Mouse (Mus musculus): ENCODE measurements around the gene Pcdh9. TPM values are rescaled to one million over a fixed set of nuclear protein-coding genes. Genes with fewer than 3 reads are reported as not detected.

Gene Pcdh9
- polyA plus RNA-seq, 1 experiment from 2014 or later = 6.3 TPM

DNA sequence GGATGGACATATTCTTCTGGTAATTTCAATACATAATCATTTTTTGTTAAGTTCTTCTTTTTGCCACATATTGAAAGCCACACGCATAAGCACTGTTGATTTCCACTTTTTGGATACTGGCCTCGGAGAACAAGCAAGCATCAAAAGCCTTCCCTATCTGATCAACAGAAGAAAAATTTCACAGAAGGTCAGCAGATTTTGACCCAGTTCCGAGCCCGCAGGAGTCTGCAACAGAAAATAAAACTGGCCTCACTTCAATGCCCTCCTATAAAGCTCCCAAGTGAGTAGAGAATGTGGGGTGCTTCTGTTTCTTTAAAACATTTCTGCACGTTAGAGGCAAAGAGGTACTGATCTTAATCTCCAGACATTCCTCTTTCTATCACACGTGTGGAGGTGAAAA, 63.3 kb downstream of the Pcdh9 start:
- H3K27ac ChIP-seq (ENCODE audit: low read length) = no peak overlapping the region
- H3K4me3 ChIP-seq (ENCODE audit: low read length) = no peak overlapping the region
- 56% methylated on average over 6 of the region's 6 CpGs for WGBS
- H3K4me2 ChIP-seq (ENCODE audit: low read depth, low read length) = no peak overlapping the region
- no peaks in the 10 kb centered on the region for H3K36me3 ChIP-seq (ENCODE audit: control insufficient read depth, insufficient read depth)
- H3K27me3 ChIP-seq (ENCODE audit: control insufficient read depth, insufficient read depth, low read length) = no peaks in the 10 kb centered on the region
- no peak overlapping the region for H3K9ac ChIP-seq (ENCODE audit: low read length)
- no peaks in the 10 kb centered on the region for H3K9me3 ChIP-seq (replicated peaks; ENCODE audit: control insufficient read depth, low read length)
- no peaks in the 10 kb centered on the region for H3K4me1 ChIP-seq (ENCODE audit: control insufficient read depth, insufficient read depth, low read length)
- no peak for ATAC-seq (replicated peaks; ENCODE audit: extremely low read depth, insufficient read depth, low FRiP score)

GRCm38 (mm10) chr14:93826042-93826462, 64.4 kb downstream of the Pcdh9 start:
- no peak overlapping the region for H3K4me2 ChIP-seq (ENCODE audit: low read depth, low read length)
- H3K9ac ChIP-seq (ENCODE audit: low read length) = no peak overlapping the region
- ATAC-seq (replicated peaks; ENCODE audit: extremely low read depth, insufficient read depth, low FRiP score) = no peak
- H3K27ac ChIP-seq (ENCODE audit: low read length) = no peak overlapping the region
- H3K36me3 ChIP-seq (ENCODE audit: control insufficient read depth, insufficient read depth) = no peaks in the 10 kb centered on the region
- no peaks in the 10 kb centered on the region for H3K4me1 ChIP-seq (ENCODE audit: control insufficient read depth, insufficient read depth, low read length)
- H3K27me3 ChIP-seq (ENCODE audit: control insufficient read depth, insufficient read depth, low read length) = no peaks in the 10 kb centered on the region
- H3K4me3 ChIP-seq (ENCODE audit: low read length) = no peak overlapping the region
- no peaks in the 10 kb centered on the region for H3K9me3 ChIP-seq (replicated peaks; ENCODE audit: control insufficient read depth, low read length)
- WGBS = 64% methylated on average over 6 of the region's 6 CpGs

DNA sequence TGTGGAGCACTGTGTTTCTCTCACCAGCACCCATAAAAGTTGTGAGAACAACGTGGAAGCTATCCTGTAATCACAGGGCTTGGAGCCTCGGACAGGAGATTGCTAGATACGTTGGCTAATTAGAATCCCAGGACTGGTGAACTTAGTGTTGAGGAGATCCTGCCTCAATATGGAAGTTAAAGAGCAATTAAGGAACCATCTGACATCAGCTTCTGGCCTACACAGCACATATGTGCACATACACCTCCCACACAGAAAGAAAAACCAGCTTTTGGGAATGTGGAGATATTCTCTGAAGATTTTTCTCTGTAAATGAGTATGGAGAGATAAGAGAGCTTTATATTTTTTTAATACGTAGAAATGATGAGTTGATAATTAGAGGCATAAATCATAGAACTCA, 71.6 kb downstream of the Pcdh9 start:
- ATAC-seq (replicated peaks; ENCODE audit: extremely low read depth, insufficient read depth, low FRiP score) = no peak
- no peak overlapping the region for H3K9ac ChIP-seq (ENCODE audit: low read length)
- H3K27ac ChIP-seq (ENCODE audit: low read length) = no peak overlapping the region
- no peak overlapping the region for H3K4me2 ChIP-seq (ENCODE audit: low read depth, low read length)
- H3K9me3 ChIP-seq (replicated peaks; ENCODE audit: control insufficient read depth, low read length) = no peaks in the 10 kb centered on the region
- H3K27me3 ChIP-seq (ENCODE audit: control insufficient read depth, insufficient read depth, low read length) = no peaks in the 10 kb centered on the region
- no peaks in the 10 kb centered on the region for H3K36me3 ChIP-seq (ENCODE audit: control insufficient read depth, insufficient read depth)
- H3K4me3 ChIP-seq (ENCODE audit: low read length) = no peak overlapping the region
- 67% methylated on average over 4 of the region's 4 CpGs for WGBS
- H3K4me1 ChIP-seq (ENCODE audit: control insufficient read depth, insufficient read depth, low read length) = no peaks in the 10 kb centered on the region

GRCm38 (mm10) chr14:93817591-93817990, 72.9 kb downstream of the Pcdh9 start:
- H3K27me3 ChIP-seq (ENCODE audit: control insufficient read depth, insufficient read depth, low read length) = no peaks in the 10 kb centered on the region
- H3K4me1 ChIP-seq (ENCODE audit: control insufficient read depth, insufficient read depth, low read length) = no peaks in the 10 kb centered on the region
- H3K9me3 ChIP-seq (replicated peaks; ENCODE audit: control insufficient read depth, low read length) = no peaks in the 10 kb centered on the region
- WGBS = 36% methylated on average over 4 of the region's 4 CpGs
- H3K4me3 ChIP-seq (ENCODE audit: low read length) = no peak overlapping the region
- no peak overlapping the region for H3K9ac ChIP-seq (ENCODE audit: low read length)
- H3K36me3 ChIP-seq (ENCODE audit: control insufficient read depth, insufficient read depth) = no peaks in the 10 kb centered on the region
- ATAC-seq (replicated peaks; ENCODE audit: extremely low read depth, insufficient read depth, low FRiP score) = no peak
- H3K27ac ChIP-seq (ENCODE audit: low read length) = no peak overlapping the region
- H3K4me2 ChIP-seq (ENCODE audit: low read depth, low read length) = no peak overlapping the region

DNA sequence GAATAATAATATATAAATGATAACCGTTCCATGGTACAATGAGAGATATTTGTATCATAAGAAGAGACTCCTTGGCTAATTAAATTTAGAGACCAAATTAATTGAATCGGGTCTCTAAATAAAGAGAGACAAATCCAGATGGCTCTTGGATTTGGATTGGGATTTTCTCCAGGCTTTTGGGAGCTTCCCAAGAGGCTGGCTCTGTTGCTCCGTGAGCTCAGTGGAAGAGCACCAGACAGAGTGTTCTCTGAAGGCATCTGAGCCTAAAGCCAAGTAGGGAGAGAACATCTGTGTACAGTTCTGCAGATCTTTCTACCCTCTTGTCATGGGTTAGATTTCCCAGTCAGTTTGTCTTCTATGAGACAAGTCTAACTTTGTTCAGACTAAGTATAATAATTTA, 95.9 kb downstream of the Pcdh9 start:
- no peaks in the 10 kb centered on the region for H3K9me3 ChIP-seq (replicated peaks; ENCODE audit: control insufficient read depth, low read length)
- no peak overlapping the region for H3K27ac ChIP-seq (ENCODE audit: low read length)
- no peak overlapping the region for H3K4me3 ChIP-seq (ENCODE audit: low read length)
- no peak overlapping the region for H3K9ac ChIP-seq (ENCODE audit: low read length)
- no peaks in the 10 kb centered on the region for H3K36me3 ChIP-seq (ENCODE audit: control insufficient read depth, insufficient read depth)
- no peaks in the 10 kb centered on the region for H3K27me3 ChIP-seq (ENCODE audit: control insufficient read depth, insufficient read depth, low read length)
- ATAC-seq (replicated peaks; ENCODE audit: extremely low read depth, insufficient read depth, low FRiP score) = no peak
- no peak overlapping the region for H3K4me2 ChIP-seq (ENCODE audit: low read depth, low read length)
- WGBS = 83% methylated on average over 3 of the region's 3 CpGs
- H3K4me1 ChIP-seq (ENCODE audit: control insufficient read depth, insufficient read depth, low read length) = no peaks in the 10 kb centered on the region

DNA sequence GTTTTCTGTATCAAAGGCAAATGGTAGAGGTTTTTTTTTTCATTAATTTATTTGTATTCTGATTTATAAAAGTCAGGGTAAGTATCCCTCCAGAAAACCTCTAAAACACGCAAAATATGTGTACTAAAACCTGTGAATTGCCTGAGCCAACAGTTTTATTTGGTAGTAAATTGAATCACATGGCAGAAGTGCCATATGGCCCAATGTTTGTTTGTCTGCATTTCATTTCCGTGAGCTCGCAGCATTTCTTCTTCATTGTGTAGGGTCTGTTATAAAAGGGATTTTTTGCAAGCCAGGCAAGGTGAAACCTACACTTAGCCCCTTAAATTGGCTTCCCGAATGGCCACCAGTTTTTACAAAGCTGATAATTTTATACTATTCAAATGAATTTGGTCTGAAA, 104.2 kb downstream of the Pcdh9 start:
- Histone ChIP-seq H3K9me3 (replicated peaks; ENCODE audit: control insufficient read depth, low read length) (no peaks in the 10 kb centered on the region), H3K27me3 (ENCODE audit: control insufficient read depth, insufficient read depth, low read length) (no peaks in the 10 kb centered on the region), H3K4me2 (ENCODE audit: low read depth, low read length) (no peak overlapping the region), H3K4me1 (ENCODE audit: control insufficient read depth, insufficient read depth, low read length) (no peaks in the 10 kb centered on the region), H3K9ac (ENCODE audit: low read length) (no peak overlapping the region), H3K36me3 (ENCODE audit: control insufficient read depth, insufficient read depth) (no peaks in the 10 kb centered on the region), H3K4me3 (ENCODE audit: low read length) (no peak overlapping the region), H3K27ac (ENCODE audit: low read length) (no peak overlapping the region)
- ATAC-seq (replicated peaks; ENCODE audit: extremely low read depth, insufficient read depth, low FRiP score) = no peak
- 76% methylated on average over 4 of the region's 4 CpGs for WGBS

DNA sequence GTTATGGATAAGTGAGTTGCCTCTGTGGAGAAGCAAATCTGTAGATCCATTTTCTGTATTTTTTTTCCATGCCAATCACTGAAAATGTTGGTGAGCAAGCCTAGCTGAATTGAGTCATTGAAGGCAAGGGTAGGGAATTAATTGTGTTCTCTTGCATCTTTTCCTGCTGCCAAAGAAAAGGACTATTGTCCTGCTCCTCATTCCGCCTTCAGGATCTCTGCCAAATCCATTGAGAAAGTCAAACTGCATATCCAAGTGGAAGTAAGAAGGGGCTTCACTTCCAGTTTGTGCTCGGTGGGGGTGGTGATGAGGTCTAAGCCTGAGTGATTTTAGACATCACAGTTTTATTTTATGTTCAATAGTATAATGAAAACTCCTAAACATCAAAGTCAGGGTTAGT, 105.4 kb downstream of the Pcdh9 start:
- no peak overlapping the region for H3K4me2 ChIP-seq (ENCODE audit: low read depth, low read length)
- 50% methylated on average over 2 of the region's 2 CpGs for WGBS
- no peak overlapping the region for H3K4me3 ChIP-seq (ENCODE audit: low read length)
- ATAC-seq (replicated peaks; ENCODE audit: extremely low read depth, insufficient read depth, low FRiP score) = no peak
- H3K36me3 ChIP-seq (ENCODE audit: control insufficient read depth, insufficient read depth) = no peaks in the 10 kb centered on the region
- H3K9me3 ChIP-seq (replicated peaks; ENCODE audit: control insufficient read depth, low read length) = no peaks in the 10 kb centered on the region
- no peaks in the 10 kb centered on the region for H3K4me1 ChIP-seq (ENCODE audit: control insufficient read depth, insufficient read depth, low read length)
- H3K27ac ChIP-seq (ENCODE audit: low read length) = no peak overlapping the region
- no peaks in the 10 kb centered on the region for H3K27me3 ChIP-seq (ENCODE audit: control insufficient read depth, insufficient read depth, low read length)
- no peak overlapping the region for H3K9ac ChIP-seq (ENCODE audit: low read length)

DNA sequence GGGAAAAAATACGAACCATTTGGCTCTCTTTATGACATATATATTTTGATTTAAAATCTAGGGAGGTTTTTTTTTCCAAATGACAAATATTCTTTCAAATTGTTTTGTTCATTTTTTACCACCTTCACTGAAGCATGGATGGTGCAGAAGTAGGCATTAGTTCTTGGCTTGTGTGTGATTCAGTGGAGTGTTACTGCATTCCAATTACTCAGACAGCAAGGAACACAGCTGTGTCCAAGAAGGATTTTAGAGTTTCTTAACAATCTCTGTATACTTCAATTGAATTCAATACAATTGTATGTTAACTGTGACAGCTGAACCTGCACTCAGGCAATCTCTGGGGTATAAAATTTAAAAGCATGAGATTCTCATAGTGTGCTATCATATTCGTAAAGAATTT, 127.6 kb downstream of the Pcdh9 start:
- WGBS = 83% methylated on average over 2 of the region's 2 CpGs

GRCm38 (mm10) chr14:93734077-93734673, 156.3 kb downstream of the Pcdh9 start:
- H3K9ac ChIP-seq (ENCODE audit: low read length) = no peak overlapping the region
- no peak overlapping the region for H3K4me3 ChIP-seq (ENCODE audit: low read length)
- ATAC-seq (replicated peaks; ENCODE audit: extremely low read depth, insufficient read depth, low FRiP score) = peak; percentile 73
- no peaks in the 10 kb centered on the region for H3K36me3 ChIP-seq (ENCODE audit: control insufficient read depth, insufficient read depth)
- 48% methylated on average over 10 of the region's 10 CpGs for WGBS
- H3K27me3 ChIP-seq (ENCODE audit: control insufficient read depth, insufficient read depth, low read length) = no peaks in the 10 kb centered on the region
- H3K9me3 ChIP-seq (replicated peaks; ENCODE audit: control insufficient read depth, low read length) = no peaks in the 10 kb centered on the region
- H3K4me2 ChIP-seq (ENCODE audit: low read depth, low read length) = peak overlapping the region; percentile 15
- H3K27ac ChIP-seq (ENCODE audit: low read length) = peak overlapping the region; percentile 6; the same call in 1 of the 2 replicates
- H3K4me1 ChIP-seq (ENCODE audit: control insufficient read depth, insufficient read depth, low read length) = peaks cover 3% of the 10 kb centered on the region

More for the DNA sequence above, 127.6 kb downstream of the Pcdh9 start:
- Histone ChIP-seq H3K27ac (ENCODE audit: low read length) (no peak overlapping the region), H3K9ac (ENCODE audit: low read length) (no peak overlapping the region), H3K4me1 (ENCODE audit: control insufficient read depth, insufficient read depth, low read length) (no peaks in the 10 kb centered on the region), H3K36me3 (ENCODE audit: control insufficient read depth, insufficient read depth) (no peaks in the 10 kb centered on the region), H3K4me3 (ENCODE audit: low read length) (no peak overlapping the region), H3K27me3 (ENCODE audit: control insufficient read depth, insufficient read depth, low read length) (no peaks in the 10 kb centered on the region), H3K4me2 (ENCODE audit: low read depth, low read length) (no peak overlapping the region), H3K9me3 (replicated peaks; ENCODE audit: control insufficient read depth, low read length) (no peaks in the 10 kb centered on the region)
- no peak for ATAC-seq (replicated peaks; ENCODE audit: extremely low read depth, insufficient read depth, low FRiP score)
